Mouse (Mus musculus) spleen, adult 2 months (tissue): ENCODE measurements around the gene Src.

Experiments
- CTCF ChIP-seq: fragments of 200-500 bp; IDR thresholded peaks from 2 replicates; pipeline ENCODE4 v1.5.1; 2011; ENCODE audit warnings: mild to moderate bottlenecking, inconsistent platforms; ENCODE audit not compliant: insufficient read depth, insufficient read length, insufficient replicate concordance; ENCODE audit errors: extremely low read depth
- POLR2A ChIP-seq: fragments of 200-500 bp; IDR thresholded peaks from 2 replicates; pipeline ENCODE4 v1.6.1; 2011; ENCODE audit warnings: low read depth, low read length, inconsistent platforms

DNA sequence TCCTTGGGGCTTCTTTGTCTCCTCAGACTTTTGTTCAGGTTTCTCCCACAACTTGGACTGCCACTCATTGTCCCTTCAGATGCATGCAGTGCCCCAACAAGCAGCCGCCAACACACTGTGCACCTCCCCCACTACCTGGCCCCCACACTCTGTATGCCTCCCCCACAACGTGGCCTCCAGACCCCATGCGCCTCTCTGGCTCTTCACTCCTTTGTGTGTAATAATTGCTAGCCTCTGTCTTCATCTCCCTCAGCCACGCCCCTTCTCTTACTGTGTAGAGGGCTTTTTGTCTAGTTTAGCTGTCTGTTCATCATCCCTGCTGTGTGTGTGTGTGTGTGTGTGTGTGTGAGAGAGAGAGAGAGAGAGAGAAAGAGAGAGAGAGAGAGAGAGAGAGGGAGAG is 80.3 kb downstream of the Src start:
- TF ChIP-seq CTCF (no peak), POLR2A (no peak)
